Mouse (Mus musculus): ENCODE data around the gene Xkr8. TPM values are rescaled to one million over a fixed set of nuclear protein-coding genes. Genes with fewer than 3 reads are reported as not detected.

The Xkr8 gene
- polyA plus RNA-seq, 1 experiment from 2014 or later, result 6.0 TPM

- Histone ChIP-seq H3K4me2 (ENCODE audit: low read depth, low read length) (no peak overlapping the region), H3K9ac (replicated peaks; ENCODE audit: low read depth, low read length) (no peak overlapping the region), H3K27ac (ENCODE audit: low read depth, low read length) (no peak overlapping the region), H3K27me3 (ENCODE audit: control insufficient read depth, insufficient read depth, low read length) (no peaks in the 10 kb centered on the region), H3K4me3 (ENCODE audit: low read depth, low read length) (no peak overlapping the region), H3K36me3 (ENCODE audit: control insufficient read depth, insufficient read depth, low read length) (peaks cover 3% of the 10 kb centered on the region; the same call in 1 of the 2 replicates), H3K9me3 (ENCODE audit: control insufficient read depth, low read length) (no peaks in the 10 kb centered on the region), H3K4me1 (ENCODE audit: control insufficient read depth, insufficient read depth, low read length) (peaks cover 5% of the 10 kb centered on the region; the same call in 1 of the 2 replicates)
- ATAC-seq (ENCODE audit: low read depth), result no peak
- WGBS, result 89% methylated on average over 8 of the region's 8 CpGs
Measured at GRCm38 (mm10) chr4:132728233-132728632, 4.1 kb downstream of the Xkr8 start.

- H3K4me2 ChIP-seq (ENCODE audit: low read depth, low read length), result no peak overlapping the region
- H3K4me1 ChIP-seq (ENCODE audit: control insufficient read depth, insufficient read depth, low read length), result no peaks in the 10 kb centered on the region
- no peak overlapping the region for H3K4me3 ChIP-seq (ENCODE audit: low read depth, low read length)
- no peaks in the 10 kb centered on the region for H3K27me3 ChIP-seq (ENCODE audit: control insufficient read depth, insufficient read depth, low read length)
- peaks cover 48% of the 10 kb centered on the region for H3K36me3 ChIP-seq (ENCODE audit: control insufficient read depth, insufficient read depth, low read length)
- no peak overlapping the region for H3K27ac ChIP-seq (ENCODE audit: low read depth, low read length)
- H3K9me3 ChIP-seq (ENCODE audit: control insufficient read depth, low read length), result no peaks in the 10 kb centered on the region
- WGBS, result 98% methylated on average over 1 of the region's 1 CpGs
- ATAC-seq (ENCODE audit: low read depth), result no peak
- no peak overlapping the region for H3K9ac ChIP-seq (replicated peaks; ENCODE audit: low read depth, low read length)
Measured at GRCm38 (mm10) chr4:132718251-132718650, 14.1 kb downstream of the Xkr8 start.

- H3K27ac ChIP-seq (ENCODE audit: low read depth, low read length), result no peak overlapping the region
- H3K36me3 ChIP-seq (ENCODE audit: control insufficient read depth, insufficient read depth, low read length), result peaks cover 45% of the 10 kb centered on the region
- H3K4me2 ChIP-seq (ENCODE audit: low read depth, low read length), result no peak overlapping the region
- no peaks in the 10 kb centered on the region for H3K9me3 ChIP-seq (ENCODE audit: control insufficient read depth, low read length)
- ATAC-seq (ENCODE audit: low read depth), result no peak
- H3K9ac ChIP-seq (replicated peaks; ENCODE audit: low read depth, low read length), result no peak overlapping the region
- no peak overlapping the region for H3K4me3 ChIP-seq (ENCODE audit: low read depth, low read length)
- no peaks in the 10 kb centered on the region for H3K4me1 ChIP-seq (ENCODE audit: control insufficient read depth, insufficient read depth, low read length)
- no peaks in the 10 kb centered on the region for H3K27me3 ChIP-seq (ENCODE audit: control insufficient read depth, insufficient read depth, low read length)
- 97% methylated on average over 7 of the region's 7 CpGs for WGBS
Measured at GRCm38 (mm10) chr4:132713181-132713580, 19.2 kb downstream of the Xkr8 start.

- Histone ChIP-seq H3K27ac (ENCODE audit: low read depth, low read length) (no peak overlapping the region), H3K36me3 (ENCODE audit: control insufficient read depth, insufficient read depth, low read length) (peaks cover 52% of the 10 kb centered on the region), H3K27me3 (ENCODE audit: control insufficient read depth, insufficient read depth, low read length) (no peaks in the 10 kb centered on the region), H3K9ac (replicated peaks; ENCODE audit: low read depth, low read length) (no peak overlapping the region), H3K4me3 (ENCODE audit: low read depth, low read length) (no peak overlapping the region), H3K4me2 (ENCODE audit: low read depth, low read length) (no peak overlapping the region), H3K4me1 (ENCODE audit: control insufficient read depth, insufficient read depth, low read length) (no peaks in the 10 kb centered on the region), H3K9me3 (ENCODE audit: control insufficient read depth, low read length) (no peaks in the 10 kb centered on the region)
- 96% methylated on average over 8 of the region's 8 CpGs for WGBS
- no peak for ATAC-seq (ENCODE audit: low read depth)
Measured at GRCm38 (mm10) chr4:132706885-132707284, 25.5 kb downstream of the Xkr8 start.

GRCm38 (mm10) chr4:132702076-132702475 is 30.3 kb downstream of the Xkr8 start:
- no peak overlapping the region for H3K4me3 ChIP-seq (ENCODE audit: low read depth, low read length)
- no peak overlapping the region for H3K27ac ChIP-seq (ENCODE audit: low read depth, low read length)
- no peaks in the 10 kb centered on the region for H3K9me3 ChIP-seq (ENCODE audit: control insufficient read depth, low read length)
- H3K4me2 ChIP-seq (ENCODE audit: low read depth, low read length), result no peak overlapping the region
- peaks cover 41% of the 10 kb centered on the region for H3K36me3 ChIP-seq (ENCODE audit: control insufficient read depth, insufficient read depth, low read length)
- no peak for ATAC-seq (ENCODE audit: low read depth)
- no peaks in the 10 kb centered on the region for H3K27me3 ChIP-seq (ENCODE audit: control insufficient read depth, insufficient read depth, low read length)
- H3K9ac ChIP-seq (replicated peaks; ENCODE audit: low read depth, low read length), result no peak overlapping the region
- 97% methylated on average over 5 of the region's 5 CpGs for WGBS
- H3K4me1 ChIP-seq (ENCODE audit: control insufficient read depth, insufficient read depth, low read length), result no peaks in the 10 kb centered on the region

- Histone ChIP-seq H3K9me3 (ENCODE audit: control insufficient read depth, low read length) (no peaks in the 10 kb centered on the region), H3K36me3 (ENCODE audit: control insufficient read depth, insufficient read depth, low read length) (peaks cover 39% of the 10 kb centered on the region), H3K9ac (replicated peaks; ENCODE audit: low read depth, low read length) (no peak overlapping the region), H3K4me2 (ENCODE audit: low read depth, low read length) (no peak overlapping the region), H3K4me1 (ENCODE audit: control insufficient read depth, insufficient read depth, low read length) (no peaks in the 10 kb centered on the region), H3K27me3 (ENCODE audit: control insufficient read depth, insufficient read depth, low read length) (no peaks in the 10 kb centered on the region), H3K4me3 (ENCODE audit: low read depth, low read length) (no peak overlapping the region), H3K27ac (ENCODE audit: low read depth, low read length) (no peak overlapping the region)
- ATAC-seq (ENCODE audit: low read depth), result no peak
- 94% methylated on average over 3 of the region's 3 CpGs for WGBS
Measured at GRCm38 (mm10) chr4:132693366-132693765, 39.0 kb downstream of the Xkr8 start.

GRCm38 (mm10) chr4:132689634-132690033 is 42.7 kb downstream of the Xkr8 start:
- Histone ChIP-seq H3K4me2 (ENCODE audit: low read depth, low read length) (no peak overlapping the region), H3K9ac (replicated peaks; ENCODE audit: low read depth, low read length) (no peak overlapping the region), H3K9me3 (ENCODE audit: control insufficient read depth, low read length) (no peaks in the 10 kb centered on the region), H3K36me3 (ENCODE audit: control insufficient read depth, insufficient read depth, low read length) (peaks cover 26% of the 10 kb centered on the region), H3K27ac (ENCODE audit: low read depth, low read length) (no peak overlapping the region), H3K4me3 (ENCODE audit: low read depth, low read length) (no peak overlapping the region), H3K4me1 (ENCODE audit: control insufficient read depth, insufficient read depth, low read length) (no peaks in the 10 kb centered on the region), H3K27me3 (ENCODE audit: control insufficient read depth, insufficient read depth, low read length) (no peaks in the 10 kb centered on the region)
- 94% methylated on average over 2 of the region's 2 CpGs for WGBS
- no peak for ATAC-seq (ENCODE audit: low read depth)

- H3K4me1 ChIP-seq (ENCODE audit: control insufficient read depth, insufficient read depth, low read length), result no peaks in the 10 kb centered on the region
- no peak overlapping the region for H3K4me2 ChIP-seq (ENCODE audit: low read depth, low read length)
- H3K27me3 ChIP-seq (ENCODE audit: control insufficient read depth, insufficient read depth, low read length), result no peaks in the 10 kb centered on the region
- H3K36me3 ChIP-seq (ENCODE audit: control insufficient read depth, insufficient read depth, low read length), result peaks cover 36% of the 10 kb centered on the region
- ATAC-seq (ENCODE audit: low read depth), result no peak
- H3K9me3 ChIP-seq (ENCODE audit: control insufficient read depth, low read length), result no peaks in the 10 kb centered on the region
- H3K4me3 ChIP-seq (ENCODE audit: low read depth, low read length), result no peak overlapping the region
- no peak overlapping the region for H3K9ac ChIP-seq (replicated peaks; ENCODE audit: low read depth, low read length)
- WGBS, result 87% methylated on average over 7 of the region's 7 CpGs
- no peak overlapping the region for H3K27ac ChIP-seq (ENCODE audit: low read depth, low read length)
Measured at GRCm38 (mm10) chr4:132676771-132677539, 55.4 kb downstream of the Xkr8 start.
